Mouse (Mus musculus) cerebellum, adult 11-12 months (tissue): ENCODE results near the gene Mrpl36.

Experiments used
- DNase-seq: peaks from one replicate; pipeline ENCODE4 v3.0.0; 2022

Gene Mrpl36

DNA sequence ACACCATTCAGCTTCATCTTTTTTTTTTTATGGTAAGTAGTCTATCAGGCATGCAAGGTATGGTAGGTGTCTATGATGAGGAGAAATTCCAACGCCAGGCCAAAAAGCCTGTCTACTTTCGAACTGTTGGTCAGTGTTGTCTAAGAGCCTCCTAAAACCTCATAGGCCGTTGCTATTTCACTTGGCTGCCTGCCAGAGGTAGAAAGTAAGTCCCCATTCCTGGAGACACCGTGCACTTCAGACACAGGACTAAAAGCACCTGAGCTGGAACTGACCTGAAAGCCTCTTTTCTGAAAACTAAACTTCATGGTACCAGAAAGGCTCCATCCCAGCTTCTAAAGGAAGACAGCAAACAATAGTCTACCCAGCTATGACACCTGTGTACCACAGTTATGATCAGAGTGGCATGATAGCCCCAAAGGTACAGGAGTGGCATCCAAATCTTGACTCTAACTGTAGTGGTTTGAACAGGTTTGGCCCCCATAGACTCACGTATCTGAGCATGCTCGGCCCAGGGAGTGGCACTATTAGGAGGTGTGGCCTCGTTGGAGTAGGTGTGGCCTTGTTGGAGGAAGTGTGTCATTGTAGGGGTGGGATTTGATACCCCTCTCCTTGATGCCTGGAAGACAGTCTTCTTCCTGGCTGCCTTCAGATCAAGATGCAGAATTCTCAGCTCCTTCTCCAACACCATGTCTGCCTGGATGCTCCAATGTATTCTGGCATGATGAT lies 19.8 kb downstream of the Mrpl36 start:
- DNase-seq, result no peak

DNA sequence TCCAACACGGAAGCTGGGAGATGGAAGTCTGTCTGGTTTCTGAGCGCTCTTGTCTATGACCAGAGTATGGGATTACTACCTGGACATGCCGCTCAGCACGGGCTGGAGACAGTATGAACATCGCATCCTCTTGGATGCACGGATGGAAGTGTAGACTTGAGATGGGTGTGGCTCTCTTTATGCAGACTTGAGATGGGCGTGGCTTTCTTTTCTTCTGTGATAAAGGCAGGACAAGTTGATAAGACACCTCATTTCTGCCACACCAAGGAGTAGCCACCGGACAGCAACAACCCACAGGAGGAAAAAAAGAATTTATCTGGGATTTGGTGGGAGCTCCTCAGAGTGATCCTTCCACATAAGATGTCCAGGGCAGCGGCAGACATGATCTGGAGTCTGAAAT lies 22.4 kb downstream of the Mrpl36 start:
- no peak for DNase-seq

GRCm38 (mm10) chr13:73351910-73352309 lies 23.6 kb downstream of the Mrpl36 start:
- no peak for DNase-seq

DNA sequence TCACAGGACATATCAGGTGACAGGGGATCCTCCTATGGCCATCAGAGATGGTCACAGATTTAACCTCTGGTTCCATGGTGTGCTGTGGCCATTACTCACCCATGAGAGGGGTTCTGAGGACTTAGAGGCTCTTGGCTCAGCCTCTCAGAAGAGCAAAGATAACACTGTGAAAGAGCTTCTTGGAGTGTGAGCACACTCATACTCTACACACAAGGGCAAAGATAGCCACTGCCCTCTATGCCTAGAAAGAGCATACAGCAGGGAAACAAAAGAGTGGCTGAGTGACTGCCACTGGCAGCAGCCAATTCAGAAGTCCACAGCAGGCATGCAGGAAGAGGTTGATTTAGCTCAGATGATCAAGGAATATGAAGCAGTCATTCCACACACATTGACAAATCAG lies 24.2 kb downstream of the Mrpl36 start:
- DNase-seq, result no peak

GRCm38 (mm10) chr13:73357106-73357505 lies 28.8 kb downstream of the Mrpl36 start:
- DNase-seq, result no peak

- no peak for DNase-seq
These were observed 45.1 kb downstream of the Mrpl36 start for GRCm38 (mm10) chr13:73373367-73373766.

DNA sequence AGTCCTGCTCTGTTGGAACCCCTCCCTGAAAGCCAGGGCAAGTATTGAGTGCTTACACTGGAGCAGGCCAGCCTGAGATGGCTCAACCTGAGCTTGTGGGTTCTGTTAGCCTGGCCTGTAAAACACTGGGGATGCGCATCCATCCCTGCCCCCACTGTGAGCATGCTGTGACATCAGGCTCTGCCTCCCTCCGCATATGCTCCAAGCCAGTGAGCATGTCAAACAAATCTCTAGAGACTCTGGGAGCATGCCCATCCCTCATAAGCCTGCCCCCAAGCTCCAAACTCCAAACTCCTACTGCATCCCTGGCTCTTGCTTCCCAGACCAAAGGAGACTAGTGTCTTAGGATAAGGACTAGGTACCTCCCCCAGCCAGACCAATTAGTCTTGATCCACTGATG lies 46.3 kb downstream of the Mrpl36 start:
- no peak for DNase-seq

GRCm38 (mm10) chr13:73377637-73378036 lies 49.3 kb downstream of the Mrpl36 start:
- DNase-seq, result no peak
